Mouse (Mus musculus): ENCODE measurements around the gene Fam161b. TPM values are rescaled to one million over a fixed set of nuclear protein-coding genes. Genes with fewer than 3 reads are reported as not detected.

Gene Fam161b
- polyA plus RNA-seq, 1 experiment from 2014 or later = 4.2 TPM

GRCm38 (mm10) chr12:84304101-84304500, 57.5 kb downstream of the Fam161b start:
- Histone ChIP-seq H3K4me1 (no peaks in the 10 kb centered on the region), H3K36me3 (peaks cover 19% of the 10 kb centered on the region), H3K9me3 (no peaks in the 10 kb centered on the region), H3K27ac (no peak overlapping the region), H3K4me2 (no peak overlapping the region), H3K4me3 (no peak overlapping the region), H3K27me3 (no peaks in the 10 kb centered on the region), H3K9ac (no peak overlapping the region)
- ATAC-seq (ENCODE audit: insufficient number of reproducible peaks, insufficient read depth, low FRiP score, low TSS enrichment, low read depth) = no peak
- WGBS = 91% methylated on average over 5 of the region's 5 CpGs

GRCm38 (mm10) chr12:84299265-84299664, 62.4 kb downstream of the Fam161b start:
- Histone ChIP-seq H3K36me3 (peaks cover 20% of the 10 kb centered on the region), H3K27me3 (no peaks in the 10 kb centered on the region), H3K4me1 (no peaks in the 10 kb centered on the region), H3K4me2 (no peak overlapping the region), H3K27ac (no peak overlapping the region), H3K9ac (no peak overlapping the region), H3K9me3 (no peaks in the 10 kb centered on the region), H3K4me3 (no peak overlapping the region)
- ATAC-seq (ENCODE audit: insufficient number of reproducible peaks, insufficient read depth, low FRiP score, low TSS enrichment, low read depth) = no peak
- WGBS = 95% methylated on average over 2 of the region's 2 CpGs

GRCm38 (mm10) chr12:84297851-84298250, 63.8 kb downstream of the Fam161b start:
- WGBS = 90% methylated on average over 6 of the region's 6 CpGs
- Histone ChIP-seq H3K4me2 (no peak overlapping the region), H3K36me3 (peaks cover 25% of the 10 kb centered on the region)

More at GRCm38 (mm10) chr12:84297851-84298250, 63.8 kb downstream of the Fam161b start:
- H3K9me3 ChIP-seq = no peaks in the 10 kb centered on the region
- ATAC-seq (ENCODE audit: insufficient number of reproducible peaks, insufficient read depth, low FRiP score, low TSS enrichment, low read depth) = no peak
- H3K27me3 ChIP-seq = no peaks in the 10 kb centered on the region
- H3K9ac ChIP-seq = no peak overlapping the region
- no peak overlapping the region for H3K4me3 ChIP-seq
- H3K27ac ChIP-seq = no peak overlapping the region
- H3K4me1 ChIP-seq = no peaks in the 10 kb centered on the region

Other genes starting within 250 kb of the Fam161b start
- 7.5 and 9.0 TPM in 2 replicates for gene Dnal1, start 247.5 kb downstream of the Fam161b start, polyA plus RNA-seq (2015; fragmentation: Nextera tagmentation; extraction: Ambion mirVana)
- gene Pnma1, start 213.3 kb downstream of the Fam161b start, polyA plus RNA-seq (2015; fragmentation: Nextera tagmentation; extraction: Ambion mirVana) = 0.74 and 1.1 TPM in 2 replicates
- 9.9 and 11.1 TPM in 2 replicates for gene Elmsan1, start 143.0 kb downstream of the Fam161b start, polyA plus RNA-seq (2015; fragmentation: Nextera tagmentation; extraction: Ambion mirVana)
- 12.7 and 12.8 TPM in 2 replicates for gene Ptgr2, start 76.6 kb downstream of the Fam161b start, polyA plus RNA-seq (2015; fragmentation: Nextera tagmentation; extraction: Ambion mirVana)
- 83.7 and 93.8 TPM in 2 replicates for gene Zfp410, start 45.0 kb downstream of the Fam161b start, polyA plus RNA-seq (2015; fragmentation: Nextera tagmentation; extraction: Ambion mirVana)
- 43.3 and 45.1 TPM in 2 replicates for gene Coq6, start 176 bp downstream of the Fam161b start, polyA plus RNA-seq (2015; fragmentation: Nextera tagmentation; extraction: Ambion mirVana)
- gene Entpd5, start 47.2 kb upstream of the Fam161b start, polyA plus RNA-seq (2015; fragmentation: Nextera tagmentation; extraction: Ambion mirVana) = 10.4 and 15.7 TPM in 2 replicates
- gene Bbof1, start 47.2 kb upstream of the Fam161b start, polyA plus RNA-seq (2015; fragmentation: Nextera tagmentation; extraction: Ambion mirVana) = 2.3 and 2.6 TPM in 2 replicates
- gene Rnf113a2, start 55.4 kb upstream of the Fam161b start, polyA plus RNA-seq (2015; fragmentation: Nextera tagmentation; extraction: Ambion mirVana) = 27.9 and 36.2 TPM in 2 replicates
- gene Aldh6a1, start 89.2 kb upstream of the Fam161b start, polyA plus RNA-seq (2015; fragmentation: Nextera tagmentation; extraction: Ambion mirVana) = 36.7 and 39.6 TPM in 2 replicates
- gene Lin52, start 89.6 kb upstream of the Fam161b start, polyA plus RNA-seq (2015; fragmentation: Nextera tagmentation; extraction: Ambion mirVana) = 25.7 and 28.2 TPM in 2 replicates
- 0.10 and 0.20 TPM in 2 replicates for gene Vsx2, start 207.9 kb upstream of the Fam161b start, polyA plus RNA-seq (2015; fragmentation: Nextera tagmentation; extraction: Ambion mirVana)

Data from embryonic facial prominence, embryonic 13.5 days (tissue).